Mouse (Mus musculus) forebrain, embryonic 14.5 days (tissue): ENCODE measurements around the gene Mybpc3. TPM values are rescaled to one million over a fixed set of nuclear protein-coding genes. Genes with fewer than 3 reads are reported as not detected.

Experiments
- ATAC-seq: fragments of 200-750 bp; cut with Nextera tagmentation; 2 replicates; pipeline ENCODE4 v1.8.0; 2017; ENCODE audit warnings: mild to moderate bottlenecking, moderate library complexity
- DNase-seq: peaks from one replicate; pipeline ENCODE4 v3.0.0-alpha.2; 2015; ENCODE audit warnings: low spot score
- H3K27ac ChIP-seq: fragments of 300-500 bp; sonication (generic); 2 replicates; pipeline ENCODE4 v1.5.1; 2014; ENCODE audit warnings: low read depth, mild to moderate bottlenecking, control low read depth, low read length, moderate library complexity
- H3K27me3 ChIP-seq: fragments of 300-500 bp; sonication (generic); replicated peaks from 2 replicates; pipeline ENCODE4 v1.6.1; 2014; ENCODE audit warnings: low read length, control low read depth, mixed read lengths; ENCODE audit not compliant: control insufficient read depth, insufficient read depth
- H3K36me3 ChIP-seq: fragments of 300-500 bp; sonication (generic); 2 replicates; pipeline ENCODE4 v1.6.1; 2014; ENCODE audit warnings: low read length, control low read depth; ENCODE audit not compliant: control insufficient read depth, insufficient read depth
- H3K4me1 ChIP-seq: fragments of 300-500 bp; sonication (generic); 2 replicates; pipeline ENCODE4 v1.6.1; 2014; ENCODE audit warnings: antibody characterized with exemption, low read length, control low read depth; ENCODE audit not compliant: control insufficient read depth, insufficient read depth
- H3K4me2 ChIP-seq: fragments of 300-500 bp; sonication (generic); 2 replicates; pipeline ENCODE4 v1.6.1; 2014; ENCODE audit warnings: mild to moderate bottlenecking, control low read depth, low read length
- H3K4me3 ChIP-seq: fragments of 300-500 bp; sonication (generic); 2 replicates; pipeline ENCODE4 v1.5.1; 2014; ENCODE audit warnings: low read depth, low read length, control low read depth
- H3K9ac ChIP-seq: fragments of 300-500 bp; sonication (generic); 2 replicates; pipeline ENCODE4 v1.6.1; 2014; ENCODE audit warnings: mild to moderate bottlenecking, low read length, control low read depth, moderate library complexity
- H3K9me3 ChIP-seq: fragments of 300-500 bp; sonication (generic); replicated peaks from 2 replicates; pipeline ENCODE4 v1.6.1; 2016; ENCODE audit warnings: low read length, control low read depth, mixed read lengths; ENCODE audit not compliant: control insufficient read depth
- WGBS: fragments of 180-500 bp; shearing (Covaris S2); extraction: QIAGEN DNeasy Blood & Tissue Kit; methylation state at CpG from one replicate; pipeline ENCODE4 v1.1.7; 2014; 5-methylcytosine and 5-hydroxymethylcytosine counted together
- polyA plus RNA-seq: library from polyadenylated mRNA; unstranded; fragments of >200 nt; fragmentation: Nextera tagmentation; extraction: Ambion mirVana; gene quantifications from 2 replicates; pipeline ENCODE4 v1.2.1, GENCODE M21; 2014

The Mybpc3 gene
- polyA plus RNA-seq, 1 experiment from 2014 or later, result not detected

GRCm38 (mm10) chr2:91114781-91115577, 3.0 kb upstream of the Mybpc3 start:
- 6% methylated on average over 42 of the region's 42 CpGs for WGBS
- peak; percentile 80 for ATAC-seq
- no peaks in the 10 kb centered on the region for H3K36me3 ChIP-seq

GRCm38 (mm10) chr2:91115578-91115970, 2.4 kb upstream of the Mybpc3 start:
- Histone ChIP-seq H3K27me3 (no peaks in the 10 kb centered on the region), H3K4me2 (peak overlapping the region; percentile 61), H3K27ac (no peak overlapping the region), H3K4me1 (peaks cover 4% of the 10 kb centered on the region; the same call in 1 of the 2 replicates), H3K9me3 (no peaks in the 10 kb centered on the region), H3K9ac (peak overlapping the region; percentile 47; the same call in 1 of the 2 replicates), H3K4me3 (peak overlapping the region; percentile 23), H3K36me3 (no peaks in the 10 kb centered on the region)
- WGBS, result 32% methylated on average over 12 of the region's 12 CpGs
- no peak for DNase-seq
- ATAC-seq, result no peak

More at GRCm38 (mm10) chr2:91114781-91115577, 3.0 kb upstream of the Mybpc3 start:
- Histone ChIP-seq H3K4me3 (peak overlapping the region; percentile 23), H3K4me1 (peaks cover 4% of the 10 kb centered on the region; the same call in 1 of the 2 replicates), H3K9ac (peak overlapping the region; percentile 47; the same call in 1 of the 2 replicates), H3K27ac (no peak overlapping the region), H3K9me3 (no peaks in the 10 kb centered on the region), H3K27me3 (no peaks in the 10 kb centered on the region), H3K4me2 (peak overlapping the region; percentile 61)
- DNase-seq, result peak; percentile 87

- H3K9me3 ChIP-seq, result no peaks in the 10 kb centered on the region
- H3K4me2 ChIP-seq, result no peak overlapping the region
- DNase-seq, result no peak
- H3K4me1 ChIP-seq, result peaks cover 4% of the 10 kb centered on the region; the same call in 1 of the 2 replicates
- no peak overlapping the region for H3K9ac ChIP-seq
- no peak overlapping the region for H3K4me3 ChIP-seq
- no peaks in the 10 kb centered on the region for H3K36me3 ChIP-seq
- no peak for ATAC-seq
- WGBS, result 94% methylated on average over 5 of the region's 5 CpGs
- H3K27ac ChIP-seq, result no peak overlapping the region
- no peaks in the 10 kb centered on the region for H3K27me3 ChIP-seq
These were observed 1.1 kb upstream of the Mybpc3 start for GRCm38 (mm10) chr2:91116842-91117241.

GRCm38 (mm10) chr2:91118647-91119046, 703 bp downstream of the Mybpc3 start:
- no peak for ATAC-seq
- 89% methylated on average over 1 of the region's 1 CpGs for WGBS
- no peaks in the 10 kb centered on the region for H3K27me3 ChIP-seq
- no peak for DNase-seq
- H3K9me3 ChIP-seq, result no peaks in the 10 kb centered on the region
- no peak overlapping the region for H3K4me3 ChIP-seq
- H3K9ac ChIP-seq, result no peak overlapping the region
- no peaks in the 10 kb centered on the region for H3K36me3 ChIP-seq
- H3K27ac ChIP-seq, result no peak overlapping the region
- no peak overlapping the region for H3K4me2 ChIP-seq
- peaks cover 4% of the 10 kb centered on the region; the same call in 1 of the 2 replicates for H3K4me1 ChIP-seq

GRCm38 (mm10) chr2:91119061-91119460, 1.1 kb downstream of the Mybpc3 start:
- Histone ChIP-seq H3K27me3 (no peaks in the 10 kb centered on the region), H3K4me1 (peaks cover 4% of the 10 kb centered on the region; the same call in 1 of the 2 replicates), H3K36me3 (no peaks in the 10 kb centered on the region), H3K9me3 (no peaks in the 10 kb centered on the region), H3K27ac (no peak overlapping the region), H3K9ac (no peak overlapping the region), H3K4me2 (no peak overlapping the region), H3K4me3 (no peak overlapping the region)
- WGBS, result 91% methylated on average over 19 of the region's 19 CpGs
- ATAC-seq (no peak), DNase-seq (no peak)

GRCm38 (mm10) chr2:91119551-91119950, 1.6 kb downstream of the Mybpc3 start:
- ATAC-seq (no peak), DNase-seq (no peak)
- H3K4me3 ChIP-seq, result no peak overlapping the region
- no peak overlapping the region for H3K4me2 ChIP-seq
- H3K27me3 ChIP-seq, result no peaks in the 10 kb centered on the region
- H3K9me3 ChIP-seq, result no peaks in the 10 kb centered on the region
- 83% methylated on average over 6 of the region's 6 CpGs for WGBS
- H3K9ac ChIP-seq, result no peak overlapping the region
- no peak overlapping the region for H3K27ac ChIP-seq
- H3K4me1 ChIP-seq, result peaks cover 4% of the 10 kb centered on the region; the same call in 1 of the 2 replicates
- H3K36me3 ChIP-seq, result no peaks in the 10 kb centered on the region

GRCm38 (mm10) chr2:91120261-91120671, 2.3 kb downstream of the Mybpc3 start:
- WGBS, result 82% methylated on average over 6 of the region's 6 CpGs
- H3K36me3 ChIP-seq, result no peaks in the 10 kb centered on the region

GRCm38 (mm10) chr2:91121011-91121410, 3.1 kb downstream of the Mybpc3 start:
- H3K4me3 ChIP-seq, result no peak overlapping the region
- no peaks in the 10 kb centered on the region for H3K4me1 ChIP-seq
- ATAC-seq, result no peak
- no peak for DNase-seq
- H3K9me3 ChIP-seq, result no peaks in the 10 kb centered on the region
- H3K27ac ChIP-seq, result no peak overlapping the region
- H3K36me3 ChIP-seq, result no peaks in the 10 kb centered on the region
- no peak overlapping the region for H3K4me2 ChIP-seq
- 89% methylated on average over 6 of the region's 6 CpGs for WGBS
- no peaks in the 10 kb centered on the region for H3K27me3 ChIP-seq
- H3K9ac ChIP-seq, result no peak overlapping the region

More at GRCm38 (mm10) chr2:91120261-91120671, 2.3 kb downstream of the Mybpc3 start:
- Histone ChIP-seq H3K27me3 (no peaks in the 10 kb centered on the region), H3K27ac (no peak overlapping the region), H3K9ac (no peak overlapping the region), H3K4me2 (no peak overlapping the region), H3K9me3 (no peaks in the 10 kb centered on the region), H3K4me3 (no peak overlapping the region), H3K4me1 (peaks cover 1% of the 10 kb centered on the region; the same call in 1 of the 2 replicates)
- no peak for ATAC-seq
- DNase-seq, result no peak

- H3K9ac ChIP-seq, result no peak overlapping the region
- WGBS, result 66% methylated on average over 8 of the region's 8 CpGs
These were observed 3.6 kb downstream of the Mybpc3 start for GRCm38 (mm10) chr2:91121497-91121896.

More at GRCm38 (mm10) chr2:91121497-91121896, 3.6 kb downstream of the Mybpc3 start:
- no peaks in the 10 kb centered on the region for H3K36me3 ChIP-seq
- H3K9me3 ChIP-seq, result no peaks in the 10 kb centered on the region
- no peak for DNase-seq
- no peaks in the 10 kb centered on the region for H3K27me3 ChIP-seq
- no peak for ATAC-seq
- H3K27ac ChIP-seq, result no peak overlapping the region
- H3K4me3 ChIP-seq, result no peak overlapping the region
- no peak overlapping the region for H3K4me2 ChIP-seq
- H3K4me1 ChIP-seq, result no peaks in the 10 kb centered on the region
